In genomic region chr11:30222636-30223035, GRCm38 (mm10) we compare ENCODE assay signal across 8 mouse cellular contexts. TPM values are rescaled to one million over a fixed set of nuclear protein-coding genes. Genes with fewer than 3 reads are reported as not detected.
DNase-seq lines count a peak whose midpoint lies in the region; ATAC-seq lines count a peak whose summit lies in the region.

No protein-coding gene starts in this region.

- DNase-seq in B cell, adult 2 months = peak; percentile 61 to 64
- DNase-seq in T-cell, adult 2 months (ENCODE audit: low spot score) = peak; percentile 57
- peak; percentile 39 for DNase-seq in kidney, postnatal 14 days
- no peak for DNase-seq in urinary bladder, postnatal 14 days (ENCODE audit: low spot score)
- DNase-seq in heart, adult 9 months (ENCODE audit: low spot score in 2 of 2) = no peak
- no peak for DNase-seq in right cerebral cortex, postnatal 10 days (ENCODE audit: low spot score in 2 of 2)

- no peak overlapping the region for H3K9ac ChIP-seq in heart, embryonic 16.5 days (ENCODE audit: low read length)
- H3K9ac ChIP-seq in heart, embryonic 12.5 days = no peak overlapping the region

- peak; percentile 54; the same call in 1 of the 2 replicates for ATAC-seq in heart, embryonic 16.5 days (replicated peaks; ENCODE audit: extremely low read depth, insufficient read depth, low FRiP score)
- ATAC-seq in heart, embryonic 12.5 days (ENCODE audit: insufficient number of reproducible peaks, low FRiP score) = no peak

- WGBS in heart, embryonic 16.5 days = 55% methylated on average over 2 of the region's 2 CpGs
- WGBS in heart, embryonic 12.5 days = 44% methylated on average over 2 of the region's 2 CpGs

- H3K4me1 ChIP-seq in heart, embryonic 16.5 days (ENCODE audit: control insufficient read depth, insufficient read depth, low read length) = peaks cover 16% of the 10 kb centered on the region
- H3K4me1 ChIP-seq in heart, embryonic 12.5 days (replicated peaks) = peaks cover 22% of the 10 kb centered on the region

- H3K27ac ChIP-seq in heart, embryonic 16.5 days (ENCODE audit: low read length) = no peak overlapping the region
- no peak overlapping the region for H3K27ac ChIP-seq in heart, embryonic 12.5 days (ENCODE audit: poor library complexity, severe bottlenecking)

- H3K9me3 ChIP-seq in heart, embryonic 16.5 days (replicated peaks; ENCODE audit: control insufficient read depth, low read length) = no peaks in the 10 kb centered on the region
- no peaks in the 10 kb centered on the region for H3K9me3 ChIP-seq in heart, embryonic 12.5 days (replicated peaks)

- H3K36me3 ChIP-seq in heart, embryonic 16.5 days (ENCODE audit: control insufficient read depth, insufficient read depth) = peaks cover 20% of the 10 kb centered on the region
- H3K36me3 ChIP-seq in heart, embryonic 12.5 days = peaks cover 18% of the 10 kb centered on the region

- no peak overlapping the region for H3K4me3 ChIP-seq in heart, embryonic 16.5 days (ENCODE audit: low read length)
- H3K4me3 ChIP-seq in heart, embryonic 12.5 days = no peak overlapping the region

- no peak overlapping the region for H3K4me2 ChIP-seq in heart, embryonic 16.5 days (ENCODE audit: low read depth, low read length)
- no peak overlapping the region for H3K4me2 ChIP-seq in heart, embryonic 12.5 days

- H3K27me3 ChIP-seq in heart, embryonic 16.5 days (ENCODE audit: control insufficient read depth, insufficient read depth, low read length) = no peaks in the 10 kb centered on the region
- H3K27me3 ChIP-seq in heart, embryonic 12.5 days (replicated peaks) = no peaks in the 10 kb centered on the region

RNA-seq across cellular contexts. Expression of gene Sptbn1, which starts 45.3 kb away (rescaled TPM):
- polyA plus RNA-seq in heart, embryonic 16.5 days (2015; fragmentation: Nextera tagmentation; extraction: Ambion mirVana) = 164 and 178 TPM in 2 replicates
- 188 and 194 TPM in 2 replicates for polyA plus RNA-seq in heart, embryonic 12.5 days (2016; fragmentation: Nextera tagmentation; extraction: Ambion mirVana)

Comparison
In these comparisons a context has a peak if more than half of its experiments do, and no peak if none do; other contexts are left out.
1. DNase-seq: peak in B cell, adult 2 months (2 of 2), T-cell, adult 2 months (single experiment) and kidney, postnatal 14 days (single experiment); none in urinary bladder, postnatal 14 days (single experiment), heart, adult 9 months (0 of 2) and right cerebral cortex, postnatal 10 days (0 of 2).